Mouse (Mus musculus) forebrain, embryonic 11.5 days (tissue): ENCODE results near the gene Ccnl1. TPM values are rescaled to one million over a fixed set of nuclear protein-coding genes. Genes with fewer than 3 reads are reported as not detected.

Experiments
- ATAC-seq: fragments of 200-750 bp; cut with Nextera tagmentation; replicated peaks from 2 replicates; pipeline ENCODE4 v1.8.0; 2017; ENCODE audit warnings: moderate TSS enrichment; ENCODE audit not compliant: low FRiP score
- DNase-seq: peaks from one replicate; pipeline ENCODE4 v3.0.0-alpha.2; 2017; ENCODE audit warnings: low spot score
- H3K27ac ChIP-seq: fragments of 300-500 bp; sonication (generic); 2 replicates; pipeline ENCODE4 v1.5.1; 2014; ENCODE audit warnings: low read depth, low read length
- H3K27me3 ChIP-seq: fragments of 300-500 bp; sonication (generic); 2 replicates; pipeline ENCODE4 v1.6.1; 2014; ENCODE audit warnings: mild to moderate bottlenecking, low read length, mixed read lengths; ENCODE audit not compliant: control insufficient read depth, insufficient read depth
- H3K36me3 ChIP-seq: fragments of 300-500 bp; sonication (generic); 2 replicates; pipeline ENCODE4 v1.6.1; 2014; ENCODE audit warnings: mild to moderate bottlenecking, low read length, moderate library complexity, mixed read lengths; ENCODE audit not compliant: control insufficient read depth, insufficient read depth
- H3K4me1 ChIP-seq: fragments of 300-500 bp; sonication (generic); replicated peaks from 2 replicates; pipeline ENCODE4 v1.6.1; 2014; ENCODE audit warnings: low read length, mixed read lengths; ENCODE audit not compliant: control insufficient read depth, insufficient read depth
- H3K4me2 ChIP-seq: fragments of 300-500 bp; sonication (generic); 2 replicates; pipeline ENCODE4 v1.6.1; 2014; ENCODE audit warnings: low read depth, mild to moderate bottlenecking, low read length, moderate library complexity, mixed read lengths; ENCODE audit not compliant: severe bottlenecking
- H3K4me3 ChIP-seq: fragments of 300-500 bp; sonication (generic); 2 replicates; pipeline ENCODE4 v1.5.1; 2014; ENCODE audit warnings: low read depth, low read length
- H3K9ac ChIP-seq: fragments of 300-500 bp; sonication (generic); 2 replicates; pipeline ENCODE4 v1.6.1; 2014; ENCODE audit warnings: low read length
- H3K9me3 ChIP-seq: fragments of 300-500 bp; sonication (generic); 2 replicates; pipeline ENCODE4 v1.6.1; 2016; ENCODE audit warnings: low read length, mixed read lengths; ENCODE audit not compliant: control insufficient read depth
- WGBS: fragments of 180-500 bp; shearing (Covaris S2); extraction: QIAGEN DNeasy Blood & Tissue Kit; methylation state at CpG from one replicate; pipeline ENCODE4 v1.1.7; 2014; 5-methylcytosine and 5-hydroxymethylcytosine counted together
- polyA plus RNA-seq: library from polyadenylated mRNA; unstranded; fragments of >200 nt; fragmentation: Nextera tagmentation; extraction: Ambion mirVana; gene quantifications from 2 replicates; pipeline ENCODE4 v1.2.1, GENCODE M21; 2014

Gene Ccnl1
- polyA plus RNA-seq, 1 experiment from 2014 or later: 130 TPM

GRCm38 (mm10) chr3:65905281-65906169 lies 52.5 kb downstream of the Ccnl1 start:
- ATAC-seq (no peak), DNase-seq (no peak)
- Histone ChIP-seq H3K4me3 (no peak overlapping the region), H3K9ac (no peak overlapping the region), H3K36me3 (no peaks in the 10 kb centered on the region), H3K4me2 (no peak overlapping the region), H3K27me3 (no peaks in the 10 kb centered on the region), H3K9me3 (no peaks in the 10 kb centered on the region), H3K4me1 (no peaks in the 10 kb centered on the region), H3K27ac (no peak overlapping the region)
- WGBS: 48% methylated on average over 7 of the region's 7 CpGs

- no peak for DNase-seq
- WGBS: 21% methylated on average over 6 of the region's 6 CpGs
These were observed 53.3 kb downstream of the Ccnl1 start for GRCm38 (mm10) chr3:65904711-65905110.

GRCm38 (mm10) chr3:65904106-65904505 lies 53.9 kb downstream of the Ccnl1 start:
- 45% methylated on average over 4 of the region's 4 CpGs for whole genome bisulfite sequencing
- no peaks in the 10 kb centered on the region for H3K4me1 ChIP-seq
- no peak overlapping the region for H3K4me3 ChIP-seq
- H3K36me3 ChIP-seq: no peaks in the 10 kb centered on the region
- H3K9me3 ChIP-seq: no peaks in the 10 kb centered on the region
- no peak overlapping the region for H3K27ac ChIP-seq
- ATAC-seq (no peak), DNase-seq (no peak)
- H3K27me3 ChIP-seq: no peaks in the 10 kb centered on the region
- H3K9ac ChIP-seq: no peak overlapping the region
- no peak overlapping the region for H3K4me2 ChIP-seq

More at GRCm38 (mm10) chr3:65904711-65905110, 53.3 kb downstream of the Ccnl1 start:
- Histone ChIP-seq H3K4me3 (no peak overlapping the region), H3K36me3 (no peaks in the 10 kb centered on the region), H3K9ac (no peak overlapping the region), H3K4me1 (no peaks in the 10 kb centered on the region), H3K4me2 (no peak overlapping the region), H3K27ac (no peak overlapping the region), H3K27me3 (no peaks in the 10 kb centered on the region), H3K9me3 (no peaks in the 10 kb centered on the region)
- no peak for ATAC-seq

GRCm38 (mm10) chr3:65898598-65899278 lies 59.3 kb downstream of the Ccnl1 start:
- Histone ChIP-seq H3K4me1 (no peaks in the 10 kb centered on the region), H3K4me2 (no peak overlapping the region), H3K4me3 (no peak overlapping the region), H3K9me3 (no peaks in the 10 kb centered on the region), H3K27me3 (no peaks in the 10 kb centered on the region), H3K9ac (no peak overlapping the region), H3K27ac (no peak overlapping the region), H3K36me3 (no peaks in the 10 kb centered on the region)
- DNase-seq (no peak), ATAC-seq (no peak)
- 65% methylated on average over 8 of the region's 8 CpGs for WGBS

GRCm38 (mm10) chr3:65897233-65897993 lies 60.6 kb downstream of the Ccnl1 start:
- Histone ChIP-seq H3K9me3 (no peaks in the 10 kb centered on the region), H3K4me1 (no peaks in the 10 kb centered on the region), H3K27ac (no peak overlapping the region), H3K27me3 (no peaks in the 10 kb centered on the region), H3K36me3 (no peaks in the 10 kb centered on the region), H3K4me2 (no peak overlapping the region), H3K9ac (no peak overlapping the region), H3K4me3 (no peak overlapping the region)
- 84% methylated on average over 3 of the region's 3 CpGs for WGBS
- ATAC-seq: no peak
- no peak for DNase-seq
